Mouse (Mus musculus): ENCODE data around the gene Mrtfa. TPM values are rescaled to one million over a fixed set of nuclear protein-coding genes. Genes with fewer than 3 reads are reported as not detected.

Gene Mrtfa
- total RNA-seq, 2 experiments from 2014 or later = 17.5 to 17.7 TPM

GRCm38 (mm10) chr15:81034119-81034518, 156.4 kb downstream of the Mrtfa start:
- DNase-seq (ENCODE audit: low spot score) = peak; percentile 39

GRCm38 (mm10) chr15:81032941-81033629, 157.5 kb downstream of the Mrtfa start:
- DNase-seq (ENCODE audit: low spot score) = no peak

- DNase-seq (ENCODE audit: low spot score) = peak; percentile 72
Measured at GRCm38 (mm10) chr15:81031611-81032010, 158.9 kb downstream of the Mrtfa start.

- no peak for DNase-seq (ENCODE audit: low spot score)
Measured at GRCm38 (mm10) chr15:81030891-81031425, 159.6 kb downstream of the Mrtfa start.

GRCm38 (mm10) chr15:81027378-81028173, 163.0 kb downstream of the Mrtfa start:
- peak; percentile 84 for DNase-seq (ENCODE audit: low spot score)

GRCm38 (mm10) chr15:81026901-81027300, 163.7 kb downstream of the Mrtfa start:
- DNase-seq (ENCODE audit: low spot score) = no peak

GRCm38 (mm10) chr15:81023842-81024241, 166.7 kb downstream of the Mrtfa start:
- DNase-seq (ENCODE audit: low spot score) = no peak

GRCm38 (mm10) chr15:81022437-81022836, 168.1 kb downstream of the Mrtfa start:
- no peak for DNase-seq (ENCODE audit: low spot score)

GRCm38 (mm10) chr15:81021377-81021776, 169.2 kb downstream of the Mrtfa start:
- no peak for DNase-seq (ENCODE audit: low spot score)

- no peak for DNase-seq (ENCODE audit: low spot score)
Measured at GRCm38 (mm10) chr15:81017308-81017707, 173.2 kb downstream of the Mrtfa start.

- no peak for DNase-seq (ENCODE audit: low spot score)
Measured at GRCm38 (mm10) chr15:81016488-81016887, 174.1 kb downstream of the Mrtfa start.

GRCm38 (mm10) chr15:81015068-81015744, 175.4 kb downstream of the Mrtfa start:
- peak; percentile 38 for DNase-seq (ENCODE audit: low spot score)

GRCm38 (mm10) chr15:81013186-81013585, 177.4 kb downstream of the Mrtfa start:
- DNase-seq (ENCODE audit: low spot score) = no peak

- no peak for DNase-seq (ENCODE audit: low spot score)
Measured at GRCm38 (mm10) chr15:81012359-81012758, 178.2 kb downstream of the Mrtfa start.

- no peak for DNase-seq (ENCODE audit: low spot score)
Measured at GRCm38 (mm10) chr15:81011523-81011922, 179.0 kb downstream of the Mrtfa start.

- no peak for DNase-seq (ENCODE audit: low spot score)
Measured at GRCm38 (mm10) chr15:81010114-81010513, 180.4 kb downstream of the Mrtfa start.

GRCm38 (mm10) chr15:81008689-81009123, 181.9 kb downstream of the Mrtfa start:
- no peak for DNase-seq (ENCODE audit: low spot score)

- DNase-seq (ENCODE audit: low spot score) = no peak
Measured at GRCm38 (mm10) chr15:81007905-81008304, 182.7 kb downstream of the Mrtfa start.

- no peak for DNase-seq (ENCODE audit: low spot score)
Measured at GRCm38 (mm10) chr15:81007339-81007738, 183.2 kb downstream of the Mrtfa start.

- no peak for DNase-seq (ENCODE audit: low spot score)
Measured at GRCm38 (mm10) chr15:81006127-81006735, 184.3 kb downstream of the Mrtfa start.

GRCm38 (mm10) chr15:81000419-81001138, 190.0 kb downstream of the Mrtfa start:
- DNase-seq (ENCODE audit: low spot score) = no peak
